Mouse (Mus musculus) gastrocnemius, adult 2 months (tissue): ENCODE data around the gene Car7. TPM values are rescaled to one million over a fixed set of nuclear protein-coding genes. Genes with fewer than 3 reads are reported as not detected.
A peak's percentile ranks its signal among the peaks of the same experiment; 100 is the strongest.

Experiments
- DNase-seq: peaks from one replicate; pipeline ENCODE4 v3.0.0; 2022
- H3K27ac ChIP-seq: fragments of 200-600 bp; 2 replicates; pipeline ENCODE4 v1.8.1; 2022; ENCODE audit warnings: mild to moderate bottlenecking
- H3K4me3 ChIP-seq: fragments of 200-600 bp; 2 replicates; pipeline ENCODE4 v1.8.1; 2022; ENCODE audit warnings: mild to moderate bottlenecking, moderate library complexity
- CTCF ChIP-seq: fragments of 200-600 bp; IDR thresholded peaks from 2 replicates; pipeline ENCODE4 v1.8.1; 2022; ENCODE audit warnings: antibody characterized with exemption, mild to moderate bottlenecking, moderate library complexity
- intact Hi-C: fragments of 180-260 bp; cut with DNase I; formaldehyde crosslinking; loops from one replicate; pipeline ENCODE4 v1.15.1; 2025
- total RNA-seq, 2 experiments: library from RNA; stranded (reverse); gene quantifications; 2 replicates each; pipeline ENCODE4 v1.2.3; 2021

Gene Car7
- total RNA-seq, 2 experiments from 2014 or later: 0.98 to 0.99 TPM

GRCm38 (mm10) chr8:104584522-104584921 is 50.0 kb downstream of the Car7 start:
- no peak overlapping the region for H3K27ac ChIP-seq
- DNase-seq: no peak
- H3K4me3 ChIP-seq: no peak overlapping the region
- TF ChIP-seq CTCF: no peak
- intact Hi-C loops: no loop called here

- Histone ChIP-seq H3K4me3 (no peak overlapping the region), H3K27ac (peak overlapping the region; percentile 93)
- intact Hi-C loops: no loop called here
- DNase-seq: no peak
- no peak for TF ChIP-seq CTCF
These were observed 55.8 kb downstream of the Car7 start for GRCm38 (mm10) chr8:104590284-104590683.

GRCm38 (mm10) chr8:104591133-104591834 is 56.8 kb downstream of the Car7 start, which contains the start of gene Pdp2:
Gene Pdp2, plus strand, starts transcription at chr8:104591451.
- no peak for TF ChIP-seq CTCF
- intact Hi-C loops: no loop called here
- Histone ChIP-seq H3K27ac (peak within 1 kb of the TSS; percentile 93), H3K4me3 (peak within 1 kb of the TSS; percentile 93)
- DNase-seq: peak; percentile 90

GRCm38 (mm10) chr8:104591856-104592255 is 57.4 kb downstream of the Car7 start:
- intact Hi-C loops: no loop called here
- no peak for TF ChIP-seq CTCF
- DNase-seq: no peak
- H3K4me3 ChIP-seq: peak overlapping the region; percentile 93
- H3K27ac ChIP-seq: peak overlapping the region; percentile 93

GRCm38 (mm10) chr8:104592566-104592965 is 58.1 kb downstream of the Car7 start:
- no peak for DNase-seq
- H3K27ac ChIP-seq: no peak overlapping the region
- no peak overlapping the region; the same call in 1 of the 2 replicates for H3K4me3 ChIP-seq
- intact Hi-C loops: no loop called here
- no peak for TF ChIP-seq CTCF

GRCm38 (mm10) chr8:104593536-104594325 is 59.2 kb downstream of the Car7 start:
- no peak for DNase-seq
- no peak overlapping the region for H3K4me3 ChIP-seq
- H3K27ac ChIP-seq: no peak overlapping the region
- intact Hi-C loops: no loop called here
- no peak for TF ChIP-seq CTCF

GRCm38 (mm10) chr8:104594611-104595362 is 60.3 kb downstream of the Car7 start:
- DNase-seq: no peak

GRCm38 (mm10) chr8:104595773-104596536 is 61.5 kb downstream of the Car7 start:
- intact Hi-C loops: no loop called here
- Histone ChIP-seq H3K4me3 (no peak overlapping the region), H3K27ac (no peak overlapping the region)
- no peak for DNase-seq
- TF ChIP-seq CTCF: no peak

More at GRCm38 (mm10) chr8:104594611-104595362, 60.3 kb downstream of the Car7 start:
- no peak overlapping the region for H3K4me3 ChIP-seq
- intact Hi-C loops: no loop called here
- no peak for TF ChIP-seq CTCF
- H3K27ac ChIP-seq: no peak overlapping the region

GRCm38 (mm10) chr8:104597656-104598055 is 63.2 kb downstream of the Car7 start:
- peak; percentile 65 for DNase-seq
- no peak for TF ChIP-seq CTCF
- peak overlapping the region; percentile 35; the same call in 1 of the 2 replicates for H3K27ac ChIP-seq
- peak overlapping the region; percentile 30; the same call in 1 of the 2 replicates for H3K4me3 ChIP-seq
- intact Hi-C loops: no loop called here

GRCm38 (mm10) chr8:104598496-104598895 is 64.0 kb downstream of the Car7 start:
- H3K4me3 ChIP-seq: no peak overlapping the region
- no peak for DNase-seq
- no peak for TF ChIP-seq CTCF
- no peak overlapping the region for H3K27ac ChIP-seq
- intact Hi-C loops: no loop called here

Other genes with a start within 250 kb of the Car7 start
- gene Cmtm2a, start 241.5 kb upstream of the Car7 start, total RNA-seq: not detected
- gene Gm45711, start 224.6 kb upstream of the Car7 start, total RNA-seq: not detected
- gene Cmtm1, start 224.5 kb upstream of the Car7 start, total RNA-seq: not detected
- not detected for gene Gm11020, start 213.1 kb upstream of the Car7 start, total RNA-seq
- not detected for gene Cmtm2b, start 212.5 kb upstream of the Car7 start, total RNA-seq
- 1 to 10 TPM; 3.5 to 8.5 TPM for gene Cmtm3, start 195.3 kb upstream of the Car7 start, total RNA-seq
- 1 to 10 TPM; 3.9 to 5.7 TPM for gene Cmtm4, start 138.9 kb upstream of the Car7 start, total RNA-seq
- 100 to 1,000 TPM in 1 of 2 experiments, 10 to 100 TPM in 1; 99.8 to 100 TPM for gene Dync1li2, start 91.6 kb upstream of the Car7 start, total RNA-seq
- gene Terb1, start 24.8 kb upstream of the Car7 start, total RNA-seq: not detected
- 10 to 100 TPM; 26.1 to 28.3 TPM for gene Nae1, start 52 bp upstream of the Car7 start, total RNA-seq
- 1 to 10 TPM; 4.0 to 4.6 TPM for gene Pdp2, start 56.8 kb downstream of the Car7 start, total RNA-seq
- not detected for gene Cdh16, start 89.7 kb downstream of the Car7 start, total RNA-seq
- 1 to 10 TPM; 2.8 to 3.1 TPM for gene Rrad, start 96.6 kb downstream of the Car7 start, total RNA-seq
- 10 to 100 TPM; 33.8 to 42.3 TPM for gene Ciao2b, start 107.3 kb downstream of the Car7 start, total RNA-seq
- not detected for gene Ces2a, start 199.3 kb downstream of the Car7 start, total RNA-seq